Mouse (Mus musculus) MEL (cell line): ENCODE results near the gene Mfap2. TPM values are rescaled to one million over a fixed set of nuclear protein-coding genes. Genes with fewer than 3 reads are reported as not detected.

Experiments
- DNase-seq: peaks from one replicate; pipeline ENCODE4 v3.0.0; 2011; ENCODE audit warnings: low read depth, low spot score
- H3K27ac ChIP-seq: 2 replicates; pipeline ENCODE4 v1.5.1; 2012; ENCODE audit warnings: low read depth, mild to moderate bottlenecking, control low read depth, low read length, moderate library complexity; ENCODE audit not compliant: control insufficient read depth
- H3K27me3 ChIP-seq, 2 experiments: fragments of 150-350 bp in 1 of 2; sonication (generic) in 1 of 2; 2 replicates each; pipeline ENCODE4 v1.6.1; 2012; ENCODE audit warnings: low read length in 2 of 2, mild to moderate bottlenecking in 2 of 2, improper control_type of control experiment in 1 of 2, moderate library complexity in 1 of 2; ENCODE audit not compliant: insufficient read depth in 2 of 2, control insufficient read depth in 1 of 2
- H3K36me3 ChIP-seq, 2 experiments: 2 replicates each; pipeline ENCODE4 v1.6.1; 2012 to 2014; ENCODE audit warnings: low read length in 2 of 2, improper control_type of control experiment in 1 of 2, inconsistent platforms in 1 of 2, mild to moderate bottlenecking in 1 of 2; ENCODE audit not compliant: insufficient read depth in 2 of 2, control insufficient read depth in 1 of 2
- H3K4me1 ChIP-seq, 2 experiments: fragments of 150-350 bp in 1 of 2; sonication (generic) in 1 of 2; 2 replicates each; pipeline ENCODE4 v1.6.1; 2012; ENCODE audit warnings: low read length in 2 of 2, improper control_type of control experiment in 1 of 2, mild to moderate bottlenecking in 1 of 2; ENCODE audit not compliant: insufficient read depth in 2 of 2, control insufficient read depth in 1 of 2
- H3K4me3 ChIP-seq, 2 experiments: fragments of 150-350 bp in 1 of 2; sonication (generic) in 1 of 2; 2 replicates each; pipeline ENCODE4 v1.5.1; 2012; ENCODE audit warnings: low read depth in 2 of 2, low read length in 2 of 2, mild to moderate bottlenecking in 2 of 2, moderate library complexity in 2 of 2, control low read depth in 1 of 2, improper control_type of control experiment in 1 of 2; ENCODE audit not compliant: control insufficient read depth in 1 of 2, insufficient read depth in 1 of 2
- H3K79me2 ChIP-seq: 2 replicates; pipeline ENCODE4 v1.6.1; 2012; ENCODE audit warnings: mild to moderate bottlenecking, low read length, moderate library complexity; ENCODE audit not compliant: control insufficient read depth, poor library complexity, insufficient read depth
- H3K9ac ChIP-seq: 2 replicates; pipeline ENCODE4 v1.6.1; 2012; ENCODE audit warnings: low read depth, mild to moderate bottlenecking, control low read depth, low read length, moderate library complexity; ENCODE audit not compliant: control insufficient read depth, poor library complexity, severe bottlenecking
- H3K9me3 ChIP-seq: fragments of 150-350 bp; sonication (generic); replicated peaks from 2 replicates; pipeline ENCODE4 v1.6.1; 2012; ENCODE audit warnings: mild to moderate bottlenecking, low read length, improper control_type of control experiment, moderate library complexity; ENCODE audit not compliant: insufficient read depth
- CHD1 ChIP-seq: IDR thresholded peaks from 2 replicates; pipeline ENCODE4 v1.6.1; 2012; ENCODE audit warnings: low read depth, mild to moderate bottlenecking, inconsistent platforms, low read length, improper control_type of control experiment
- CTCF ChIP-seq, 3 experiments: IDR thresholded peaks in 2 of 3; conservative IDR thresholded peaks in 1 of 3; 2 replicates each; pipeline ENCODE4 v1.5.1; 2011 to 2012; ENCODE audit warnings: low read length in 3 of 3, low read depth in 2 of 3, mild to moderate bottlenecking in 2 of 3, improper control_type of control experiment in 1 of 3, inconsistent platforms in 1 of 3, mixed read lengths in 1 of 3, moderate library complexity in 1 of 3; ENCODE audit not compliant: control insufficient read depth in 1 of 3, insufficient read depth in 1 of 3, poor library complexity in 1 of 3, severe bottlenecking in 1 of 3
- EP300 ChIP-seq, 2 experiments: IDR thresholded peaks; 2 replicates each; pipeline ENCODE4 v1.6.1; 2011; ENCODE audit warnings: improper control_type of control experiment in 2 of 2, low read length in 2 of 2, low read depth in 1 of 2, mild to moderate bottlenecking in 1 of 2
- GABPA ChIP-seq: IDR thresholded peaks from 2 replicates; pipeline ENCODE4 v1.6.1; 2012; ENCODE audit warnings: low read depth, mild to moderate bottlenecking, inconsistent platforms, low read length, improper control_type of control experiment, moderate library complexity
- GATA1 ChIP-seq: IDR thresholded peaks from 2 replicates; pipeline ENCODE4 v1.6.1; 2011; ENCODE audit warnings: low read depth, low read length, improper control_type of control experiment
- HCFC1 ChIP-seq: IDR thresholded peaks from 2 replicates; pipeline ENCODE4 v1.6.1; 2012; ENCODE audit warnings: low read depth, mild to moderate bottlenecking, inconsistent platforms, low read length, improper control_type of control experiment, moderate library complexity
- MAFK ChIP-seq: IDR thresholded peaks from 2 replicates; pipeline ENCODE4 v1.6.1; 2011; ENCODE audit warnings: low read depth, mild to moderate bottlenecking, low read length, improper control_type of control experiment, borderline replicate concordance
- MAZ ChIP-seq: IDR thresholded peaks from 2 replicates; pipeline ENCODE4 v1.6.1; 2012; ENCODE audit warnings: low read depth, mild to moderate bottlenecking, inconsistent platforms, low read length, improper control_type of control experiment
- MEF2A ChIP-seq: IDR thresholded peaks from 2 replicates; pipeline ENCODE4 v1.6.1; 2014; ENCODE audit warnings: low read depth, mild to moderate bottlenecking, inconsistent platforms, low read length, improper control_type of control experiment; ENCODE audit not compliant: poor library complexity, insufficient replicate concordance, severe bottlenecking; ENCODE audit errors: extremely low read depth
- MYB ChIP-seq: IDR thresholded peaks from 2 replicates; pipeline ENCODE4 v1.6.1; 2011; ENCODE audit warnings: mild to moderate bottlenecking, low read depth, low read length, improper control_type of control experiment
- MYC ChIP-seq: IDR thresholded peaks from 2 replicates; pipeline ENCODE4 v1.6.1; 2011; ENCODE audit warnings: low read depth, mild to moderate bottlenecking, low read length, improper control_type of control experiment, moderate library complexity
- NELFE ChIP-seq: IDR thresholded peaks from 2 replicates; pipeline ENCODE4 v1.6.1; 2011; ENCODE audit warnings: low read depth, low read length, improper control_type of control experiment
- NRF1 ChIP-seq: IDR thresholded peaks from 2 replicates; pipeline ENCODE4 v1.6.1; 2014; ENCODE audit warnings: low read depth, mild to moderate bottlenecking, inconsistent platforms, low read length, improper control_type of control experiment, moderate library complexity; ENCODE audit not compliant: poor library complexity, insufficient read depth, severe bottlenecking
- POLR2AphosphoS2 ChIP-seq: IDR thresholded peaks from 2 replicates; pipeline ENCODE4 v1.6.1; 2011; ENCODE audit warnings: low read length, improper control_type of control experiment
- RAD21 ChIP-seq: IDR thresholded peaks from 2 replicates; pipeline ENCODE4 v1.6.1; 2011; ENCODE audit warnings: mild to moderate bottlenecking, low read depth, low read length, improper control_type of control experiment
- RCOR1 ChIP-seq: IDR thresholded peaks from 2 replicates; pipeline ENCODE4 v1.6.1; 2012; ENCODE audit warnings: low read depth, mild to moderate bottlenecking, inconsistent platforms, low read length, improper control_type of control experiment
- SIN3A ChIP-seq: IDR thresholded peaks from 2 replicates; pipeline ENCODE4 v1.6.1; 2012; ENCODE audit warnings: low read length, improper control_type of control experiment, inconsistent platforms
- SMC3 ChIP-seq: IDR thresholded peaks from 2 replicates; pipeline ENCODE4 v1.6.1; 2011; ENCODE audit warnings: low read depth, low read length, improper control_type of control experiment
- TCF12 ChIP-seq: IDR thresholded peaks from 2 replicates; pipeline ENCODE4 v1.6.1; 2014; ENCODE audit warnings: low read depth, mild to moderate bottlenecking, inconsistent platforms, low read length, improper control_type of control experiment, moderate library complexity
- UBTF ChIP-seq: IDR thresholded peaks from 2 replicates; pipeline ENCODE4 v1.6.1; 2012; ENCODE audit warnings: low read depth, mild to moderate bottlenecking, inconsistent platforms, low read length, improper control_type of control experiment, moderate library complexity, borderline replicate concordance; ENCODE audit not compliant: insufficient read depth
- USF1 ChIP-seq: IDR thresholded peaks from 2 replicates; pipeline ENCODE4 v1.6.1; 2014; ENCODE audit warnings: low read depth, mild to moderate bottlenecking, inconsistent platforms, low read length, improper control_type of control experiment, moderate library complexity
- USF2 ChIP-seq, 2 experiments: IDR thresholded peaks; 2 replicates each; pipeline ENCODE4 v1.6.1; 2011 to 2012; ENCODE audit warnings: improper control_type of control experiment in 2 of 2, low read length in 2 of 2, borderline replicate concordance in 1 of 2, inconsistent platforms in 1 of 2, low read depth in 1 of 2, mild to moderate bottlenecking in 1 of 2; ENCODE audit not compliant: insufficient read depth in 1 of 2
- ZC3H11A ChIP-seq: IDR thresholded peaks from 2 replicates; pipeline ENCODE4 v1.6.1; 2012; ENCODE audit warnings: low read depth, mild to moderate bottlenecking, inconsistent platforms, low read length, improper control_type of control experiment
- ZMIZ1 ChIP-seq: IDR thresholded peaks from 2 replicates; pipeline ENCODE4 v1.6.1; 2012; ENCODE audit warnings: low read depth, mild to moderate bottlenecking, inconsistent platforms, low read length, improper control_type of control experiment, moderate library complexity
- ZNF384 ChIP-seq: IDR thresholded peaks from 2 replicates; pipeline ENCODE4 v1.6.1; 2012; ENCODE audit warnings: low read depth, mild to moderate bottlenecking, inconsistent platforms, low read length, improper control_type of control experiment
- polyA plus RNA-seq, 2 experiments: library from polyadenylated mRNA; stranded (reverse) in 1 of 2; unstranded in 1 of 2; fragments of >175 nt in 1 of 2; fragments of >200 nt in 1 of 2; gene quantifications; 2 replicates each; pipeline versions ENCODE4 v1.2.1 to v1.2.4; 2012; ENCODE audit warnings: low replicate concordance in 2 of 2, low read depth in 1 of 2; ENCODE audit not compliant: insufficient read length in 2 of 2, insufficient read depth in 1 of 2, missing spikeins in 1 of 2
- total RNA-seq: library from RNA; depleted of rRNA; stranded (reverse); fragments of 300-350 nt; gene quantifications from 2 replicates; pipeline ENCODE4 v1.2.3, GENCODE M21; 2012

Mfap2 gene
- total and polyA plus RNA-seq, 3 experiments, result not detected

- TF ChIP-seq MAZ (0 out of 2 replicates have a peak, but pooled peaks have one; percentile 29), RCOR1 (no peak), EP300 (IDR thresholded peaks at IDR 0.05; ENCODE audit: low read depth in 1 of 2, low read length in 2 of 2) (no peak), NELFE (peak; percentile 48; the same call in 1 of the 2 replicates), RAD21 (peak; percentile 13; the same call in 1 of the 2 replicates), MEF2A (no peak), GABPA (no peak), CHD1 (no peak)
These were observed 50.4 kb downstream of the Mfap2 start, which contains the start of gene Crocc (continued) for GRCm38 (mm10) chr4:141060426-141061301.

GRCm38 (mm10) chr4:141064104-141064659, 54.0 kb downstream of the Mfap2 start:
- Histone ChIP-seq H3K79me2 (no peaks in the 10 kb centered on the region), H3K36me3 (peaks cover 0 to 7% of the 10 kb centered on the region in 2 experiments; a peak in 2 of 4 replicates), H3K9ac (no peak overlapping the region), H3K9me3 (no peaks in the 10 kb centered on the region), H3K27ac (no peak overlapping the region), H3K4me1 (peaks cover 0 to 11% of the 10 kb centered on the region in 2 experiments; a peak in 2 of 4 replicates), H3K4me3 (no peak overlapping the region), H3K27me3 (no peaks in the 10 kb centered on the region)
- TF ChIP-seq NRF1 (no peak), ZNF384 (0 out of 2 replicates have a peak, but pooled peaks have one; percentile 34)
- no peak for DNase-seq

GRCm38 (mm10) chr4:141065123-141065522, 54.9 kb downstream of the Mfap2 start:
- Histone ChIP-seq H3K27ac (no peak overlapping the region), H3K9me3 (no peaks in the 10 kb centered on the region), H3K9ac (no peak overlapping the region), H3K79me2 (no peaks in the 10 kb centered on the region), H3K27me3 (no peaks in the 10 kb centered on the region), H3K4me3 (no peak overlapping the region), H3K36me3 (peaks cover 0 to 9% of the 10 kb centered on the region in 2 experiments; a peak in 2 of 4 replicates), H3K4me1 (peaks cover 0 to 12% of the 10 kb centered on the region in 2 experiments; a peak in 2 of 4 replicates)
- DNase-seq, result peak; percentile 92
- no peak for TF ChIP-seq POLR2AphosphoS2
- TF ChIP-seq ZMIZ1, result no peak
- TF ChIP-seq USF1, result peak; percentile 79
- no peak for TF ChIP-seq GABPA
- no peak for TF ChIP-seq UBTF
- no peak for TF ChIP-seq MYB
- no peak for TF ChIP-seq RCOR1
- TF ChIP-seq HCFC1, result no peak
- TF ChIP-seq SIN3A, result 0 out of 2 replicates have a peak, but pooled peaks have one; percentile 39
- peak; percentile 87 to 99 (median 93) for TF ChIP-seq CTCF (IDR thresholded peaks at IDR 0.05 in 2 of 3, conservative IDR thresholded peaks at IDR 0.05 in 1 of 3; ENCODE audit: control insufficient read depth in 1 of 3, insufficient read depth in 1 of 3, low read depth in 2 of 3, low read length in 3 of 3, poor library complexity in 1 of 3, severe bottlenecking in 1 of 3)
- peak; percentile 52 for TF ChIP-seq ZC3H11A
- TF ChIP-seq MAZ, result peak; percentile 49; the same call in 1 of the 2 replicates
- TF ChIP-seq RAD21, result peak; percentile 77
- no peak for TF ChIP-seq USF2 (IDR thresholded peaks at IDR 0.05; ENCODE audit: borderline replicate concordance in 1 of 2, insufficient read depth in 1 of 2, low read depth in 1 of 2, low read length in 2 of 2)
- peak; percentile 97 for TF ChIP-seq MYC
- TF ChIP-seq TCF12, result no peak
- no peak for TF ChIP-seq GATA1
- peak; percentile 70 for TF ChIP-seq SMC3
- TF ChIP-seq CHD1, result no peak
- no peak for TF ChIP-seq MAFK
- no peak for TF ChIP-seq NELFE
